Mouse (Mus musculus): Measurements from ENCODE around the gene Plscr3. TPM values are rescaled to one million over a fixed set of nuclear protein-coding genes. Genes with fewer than 3 reads are reported as not detected.
"Not testable (repeated sequence)": the region's sequence is repeated elsewhere in the genome, so short reads cannot be mapped to it uniquely, and the experiment has no call there.

The Plscr3 gene
- polyA plus RNA-seq, 1 experiment = 57.1 TPM

DNA sequence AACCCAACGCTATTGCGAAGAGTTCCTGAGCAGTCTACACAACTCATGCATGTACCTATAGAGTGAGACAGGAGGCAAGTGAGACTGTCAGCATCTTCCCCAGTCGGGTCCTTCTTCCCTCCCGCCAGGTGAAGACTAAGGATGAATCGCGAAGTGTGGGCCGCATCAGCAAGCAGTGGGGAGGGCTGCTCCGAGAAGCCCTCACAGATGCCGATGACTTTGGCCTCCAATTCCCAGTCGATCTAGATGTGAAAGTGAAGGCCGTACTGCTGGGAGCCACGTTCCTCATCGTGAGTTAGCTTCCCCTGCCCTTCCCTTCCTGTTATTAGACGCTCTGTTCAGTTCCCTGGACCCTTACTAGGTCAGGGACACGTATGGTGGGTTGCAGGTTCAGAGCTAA is 3.7 kb downstream of the Plscr3 start:
- H3K36me3 ChIP-seq (ENCODE audit: control insufficient read depth, insufficient read depth, low read length) = no peaks in the 10 kb centered on the region
- H3K4me1 ChIP-seq (ENCODE audit: control insufficient read depth, insufficient read depth, low read length) = peaks cover 8% of the 10 kb centered on the region; the same call in 1 of the 2 replicates
- no peak overlapping the region for H3K4me3 ChIP-seq (ENCODE audit: insufficient read depth, low read depth, low read length)
- DNase-seq = no peak
- H3K27me3 ChIP-seq (replicated peaks; ENCODE audit: control insufficient read depth, insufficient read depth, low read length) = no peaks in the 10 kb centered on the region
- no peak overlapping the region for H3K27ac ChIP-seq (ENCODE audit: insufficient read depth, low read depth, low read length)
- WGBS = 90% methylated on average over 15 of the region's 15 CpGs
- TF ChIP-seq POLR2A (IDR thresholded peaks at IDR 0.05; ENCODE audit: low read depth, low read length) (no peak), CTCF (conservative IDR thresholded peaks at IDR 0.05; ENCODE audit: insufficient read depth, insufficient read length, low read depth, low read length) (no peak)

DNA sequence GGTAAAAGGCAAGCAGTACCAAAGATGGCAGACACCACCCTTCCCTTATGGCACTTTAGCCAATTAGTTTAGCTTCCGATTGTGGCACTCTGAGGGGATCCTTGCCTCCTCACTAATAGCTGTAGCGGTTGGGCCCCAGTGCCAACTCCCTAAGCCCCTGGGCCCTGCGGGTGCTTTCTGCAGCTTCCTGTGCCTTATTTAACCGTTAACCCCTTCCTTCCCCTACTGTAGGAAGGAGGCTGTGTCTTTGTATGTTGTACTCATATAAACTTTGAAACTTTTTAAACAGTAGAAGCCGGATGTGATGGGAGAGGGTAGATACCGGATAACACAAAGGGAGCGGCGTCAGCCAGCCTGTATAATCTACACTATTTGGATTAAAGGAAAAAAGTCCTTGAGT is 4.6 kb downstream of the Plscr3 start:
- WGBS = 77% methylated on average over 8 of the region's 8 CpGs
- TF ChIP-seq CTCF (conservative IDR thresholded peaks at IDR 0.05; ENCODE audit: insufficient read depth, insufficient read length, low read depth, low read length) (no peak), POLR2A (IDR thresholded peaks at IDR 0.05; ENCODE audit: low read depth, low read length) (no peak)
- DNase-seq = no peak
- Histone ChIP-seq H3K4me1 (ENCODE audit: control insufficient read depth, insufficient read depth, low read length) (peaks cover 3% of the 10 kb centered on the region; the same call in 1 of the 2 replicates), H3K27ac (ENCODE audit: insufficient read depth, low read depth, low read length) (no peak overlapping the region), H3K4me3 (ENCODE audit: insufficient read depth, low read depth, low read length) (no peak overlapping the region), H3K36me3 (ENCODE audit: control insufficient read depth, insufficient read depth, low read length) (no peaks in the 10 kb centered on the region), H3K27me3 (replicated peaks; ENCODE audit: control insufficient read depth, insufficient read depth, low read length) (no peaks in the 10 kb centered on the region)

DNA sequence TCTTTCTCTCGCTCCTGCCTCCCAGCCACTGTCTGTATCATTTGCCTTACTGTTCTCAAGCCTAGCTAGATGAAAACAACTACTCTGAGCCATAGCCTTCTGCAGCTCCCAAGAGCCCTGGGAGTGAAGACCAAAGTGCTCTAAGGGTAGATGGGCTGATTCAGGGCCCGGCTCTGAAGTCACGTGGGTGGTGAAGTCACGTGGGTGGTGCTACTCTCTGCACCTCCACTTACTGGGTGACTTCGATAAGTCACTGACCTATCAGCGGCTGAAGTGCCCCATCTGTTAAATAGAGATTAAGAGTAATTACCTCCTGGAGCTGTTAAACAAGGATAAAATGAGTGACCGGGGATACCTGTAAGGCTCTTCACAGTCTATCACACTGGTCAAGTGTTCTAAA is 7.8 kb downstream of the Plscr3 start:
- Histone ChIP-seq H3K4me3 (ENCODE audit: insufficient read depth, low read depth, low read length) (no peak overlapping the region), H3K27ac (ENCODE audit: insufficient read depth, low read depth, low read length) (no peak overlapping the region), H3K27me3 (replicated peaks; ENCODE audit: control insufficient read depth, insufficient read depth, low read length) (no peaks in the 10 kb centered on the region), H3K4me1 (ENCODE audit: control insufficient read depth, insufficient read depth, low read length) (no peaks in the 10 kb centered on the region; the same call in 1 of the 2 replicates), H3K36me3 (ENCODE audit: control insufficient read depth, insufficient read depth, low read length) (no peaks in the 10 kb centered on the region)
- 54% methylated on average over 7 of the region's 7 CpGs for WGBS
- DNase-seq = peak; percentile 49
- TF ChIP-seq POLR2A (IDR thresholded peaks at IDR 0.05; ENCODE audit: low read depth, low read length) (no peak), CTCF (conservative IDR thresholded peaks at IDR 0.05; ENCODE audit: insufficient read depth, insufficient read length, low read depth, low read length) (no peak)

DNA sequence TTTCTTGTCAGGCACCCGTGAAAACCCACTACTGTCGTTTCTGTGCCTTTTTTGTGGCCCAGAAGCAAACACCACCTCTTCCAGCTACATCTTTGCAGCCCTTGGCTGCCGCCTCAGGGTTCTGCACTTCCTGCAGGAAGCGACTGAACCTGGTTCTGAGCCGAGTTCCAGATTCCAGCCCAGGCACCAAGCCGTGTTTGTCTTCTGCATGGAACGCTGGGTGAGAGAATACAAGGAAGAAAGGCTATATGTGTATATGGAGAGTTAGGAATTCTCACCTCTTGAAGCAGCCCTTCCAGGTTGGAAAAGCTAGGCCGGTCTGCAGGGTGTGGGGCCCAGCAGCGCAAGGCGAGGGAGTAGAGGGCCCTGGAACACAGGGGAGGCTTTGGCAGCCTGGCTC is 8.5 kb downstream of the Plscr3 start:
- Histone ChIP-seq H3K27me3 (replicated peaks; ENCODE audit: control insufficient read depth, insufficient read depth, low read length) (no peaks in the 10 kb centered on the region), H3K4me1 (ENCODE audit: control insufficient read depth, insufficient read depth, low read length) (no peaks in the 10 kb centered on the region; the same call in 1 of the 2 replicates), H3K4me3 (ENCODE audit: insufficient read depth, low read depth, low read length) (no peak overlapping the region), H3K27ac (ENCODE audit: insufficient read depth, low read depth, low read length) (no peak overlapping the region), H3K36me3 (ENCODE audit: control insufficient read depth, insufficient read depth, low read length) (no peaks in the 10 kb centered on the region)
- DNase-seq = no peak
- TF ChIP-seq CTCF (conservative IDR thresholded peaks at IDR 0.05; ENCODE audit: insufficient read depth, insufficient read length, low read depth, low read length) = no peak
- no peak for TF ChIP-seq POLR2A (IDR thresholded peaks at IDR 0.05; ENCODE audit: low read depth, low read length)
- 72% methylated on average over 10 of the region's 10 CpGs for WGBS

DNA sequence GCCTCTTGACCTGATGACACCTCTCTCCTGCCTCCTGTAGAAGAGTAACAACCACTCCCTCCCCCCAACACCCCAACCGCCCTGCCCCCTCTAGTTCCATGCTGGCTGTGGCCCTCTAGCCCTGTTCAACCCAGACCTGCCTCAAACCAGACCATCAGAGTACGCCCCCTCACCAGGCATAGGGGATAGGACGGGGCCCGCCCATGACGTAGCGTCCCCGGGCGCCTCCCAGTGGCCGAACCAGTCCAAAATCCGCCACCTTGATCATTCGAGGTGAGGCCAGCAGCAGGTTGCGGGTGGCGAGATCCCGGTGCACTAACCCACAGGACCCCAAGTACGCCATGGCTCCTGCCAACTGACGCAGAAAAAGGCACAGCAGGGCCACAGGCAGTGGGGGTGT is 9.2 kb downstream of the Plscr3 start:
- DNase-seq = peak; percentile 37
- H3K27ac ChIP-seq (ENCODE audit: insufficient read depth, low read depth, low read length) = no peak overlapping the region
- H3K4me1 ChIP-seq (ENCODE audit: control insufficient read depth, insufficient read depth, low read length) = no peaks in the 10 kb centered on the region; the same call in 1 of the 2 replicates
- H3K27me3 ChIP-seq (replicated peaks; ENCODE audit: control insufficient read depth, insufficient read depth, low read length) = no peaks in the 10 kb centered on the region
- peak; percentile 42 for TF ChIP-seq CTCF (conservative IDR thresholded peaks at IDR 0.05; ENCODE audit: insufficient read depth, insufficient read length, low read depth, low read length)
- no peak for TF ChIP-seq POLR2A (IDR thresholded peaks at IDR 0.05; ENCODE audit: low read depth, low read length)
- WGBS = 39% methylated on average over 16 of the region's 16 CpGs
- H3K4me3 ChIP-seq (ENCODE audit: insufficient read depth, low read depth, low read length) = no peak overlapping the region
- no peaks in the 10 kb centered on the region for H3K36me3 ChIP-seq (ENCODE audit: control insufficient read depth, insufficient read depth, low read length)

DNA sequence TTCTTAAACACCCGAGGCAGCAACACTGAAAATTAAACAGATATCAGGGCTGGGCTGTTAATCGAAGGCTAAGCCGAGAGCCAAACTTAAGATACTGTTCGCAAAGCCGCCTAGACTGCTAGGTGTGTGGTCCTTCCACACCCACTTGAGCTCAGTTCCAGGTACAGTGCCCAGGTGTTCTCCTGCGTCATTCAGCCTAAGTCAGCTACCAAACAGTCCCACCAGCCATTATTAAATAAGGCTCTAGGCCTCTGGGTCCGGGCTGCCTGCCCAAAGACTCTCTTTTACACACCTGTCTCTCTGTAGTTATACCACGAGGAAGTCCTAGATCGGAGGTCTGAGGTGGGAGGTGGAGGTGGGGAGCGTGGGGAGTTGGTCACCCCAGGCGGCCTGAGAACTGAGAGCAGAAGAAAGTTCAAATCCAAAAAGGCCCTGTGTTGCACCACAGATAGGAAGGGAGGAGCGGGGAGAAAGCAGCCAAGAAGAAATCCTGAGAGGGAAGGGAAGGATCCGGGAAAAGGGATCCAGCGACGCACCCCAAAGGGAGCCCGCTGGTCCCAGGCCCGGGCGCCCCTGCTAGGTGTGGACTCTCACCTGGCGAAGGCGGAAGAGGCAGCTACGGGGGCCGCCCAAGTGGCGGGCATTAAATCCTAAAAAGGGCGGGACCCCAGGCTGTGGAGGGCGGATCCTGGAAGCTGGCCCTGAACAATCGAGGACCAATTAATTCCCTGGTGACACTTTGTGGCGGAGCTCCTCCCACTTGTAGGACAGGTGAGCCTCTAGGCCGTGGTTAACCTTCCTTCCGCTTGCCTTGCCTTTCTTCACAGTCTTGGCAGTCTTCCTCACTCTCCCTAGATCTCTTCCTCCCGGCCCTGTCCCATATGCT is 12.2 kb downstream of the Plscr3 start, which contains the start of gene Tnk1:
Gene Tnk1, minus strand, starts transcription at position 618 of the 886 bp plus-strand sequence.
- H3K4me1 ChIP-seq (ENCODE audit: control insufficient read depth, insufficient read depth, low read length) = no peaks in the 10 kb centered on the region; the same call in 1 of the 2 replicates
- DNase-seq = peak; percentile 80
- H3K27me3 ChIP-seq (replicated peaks; ENCODE audit: control insufficient read depth, insufficient read depth, low read length) = no peaks in the 10 kb centered on the region
- peak within 1 kb of the TSS; percentile 46 for H3K4me3 ChIP-seq (ENCODE audit: insufficient read depth, low read depth, low read length)
- H3K27ac ChIP-seq (ENCODE audit: insufficient read depth, low read depth, low read length) = peak within 1 kb of the TSS; percentile 75
- no peak for TF ChIP-seq CTCF (conservative IDR thresholded peaks at IDR 0.05; ENCODE audit: insufficient read depth, insufficient read length, low read depth, low read length)
- TF ChIP-seq POLR2A (IDR thresholded peaks at IDR 0.05; ENCODE audit: low read depth, low read length) = no peak
- WGBS = 27% methylated on average over 30 of the region's 30 CpGs
- H3K36me3 ChIP-seq (ENCODE audit: control insufficient read depth, insufficient read depth, low read length) = no peaks in the 10 kb centered on the region

DNA sequence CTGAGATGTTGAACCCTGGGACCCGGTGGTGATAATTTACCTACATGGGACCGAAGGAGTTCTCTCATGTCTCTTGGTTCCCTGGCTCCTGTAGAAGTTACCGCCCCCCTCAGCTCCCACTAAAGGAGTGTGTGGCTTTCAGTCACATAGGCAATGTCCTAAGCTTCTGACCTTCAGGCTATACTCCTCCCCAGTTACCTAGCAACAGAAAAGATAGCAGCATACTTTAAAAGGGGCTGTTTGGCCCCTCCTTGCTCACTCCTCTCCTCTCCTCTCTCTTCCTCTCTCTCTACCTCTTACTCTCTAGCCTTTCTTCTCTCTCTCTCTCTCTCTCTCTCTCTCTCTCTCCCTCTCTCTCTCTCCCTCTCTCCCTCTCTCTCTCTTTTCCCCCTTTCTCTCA is 17.6 kb downstream of the Plscr3 start:
- H3K4me1 ChIP-seq (ENCODE audit: control insufficient read depth, insufficient read depth, low read length); DNase-seq; H3K36me3 ChIP-seq (ENCODE audit: control insufficient read depth, insufficient read depth, low read length); H3K27me3 ChIP-seq (replicated peaks; ENCODE audit: control insufficient read depth, insufficient read depth, low read length); H3K27ac ChIP-seq (ENCODE audit: insufficient read depth, low read depth, low read length); H3K4me3 ChIP-seq (ENCODE audit: insufficient read depth, low read depth, low read length): not testable (repeated sequence)
- 66% methylated on average over 3 of the region's 3 CpGs for WGBS
